Mouse (Mus musculus) thymus, postnatal 4 days (tissue): ENCODE data around the gene Itpr1.

Source experiments
- DNase-seq: peaks from one replicate; pipeline ENCODE4 v3.0.0; 2021

Gene Itpr1

DNA sequence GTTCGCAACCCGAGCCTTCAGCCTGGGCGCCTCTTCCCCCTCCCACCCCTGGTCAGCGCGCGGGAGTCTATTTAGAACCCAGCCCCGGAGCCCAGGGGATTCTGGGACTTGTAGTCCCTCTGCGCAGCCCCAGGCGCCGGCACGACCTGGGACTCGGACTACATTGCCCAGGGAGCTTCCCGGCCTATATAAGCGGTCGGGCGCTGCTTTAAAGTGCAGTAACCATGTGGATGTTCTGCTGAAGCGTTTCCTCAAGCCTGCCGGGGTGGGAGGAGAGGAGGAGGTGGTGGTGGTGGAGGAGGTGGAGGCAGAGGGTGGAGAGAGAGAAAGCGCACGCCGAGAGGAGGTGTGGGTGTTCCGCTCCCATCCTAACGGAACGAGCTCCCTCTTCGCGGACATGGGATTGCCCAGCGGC lies at the start of gene Itpr1:
Itpr1 (plus strand) TSS at position 216 of the 415 bp plus-strand sequence.
- peak; percentile 97 for DNase-seq

GRCm38 (mm10) chr6:108164935-108165334 lies 48.0 kb upstream of the Itpr1 start:
- DNase-seq = no peak

DNA sequence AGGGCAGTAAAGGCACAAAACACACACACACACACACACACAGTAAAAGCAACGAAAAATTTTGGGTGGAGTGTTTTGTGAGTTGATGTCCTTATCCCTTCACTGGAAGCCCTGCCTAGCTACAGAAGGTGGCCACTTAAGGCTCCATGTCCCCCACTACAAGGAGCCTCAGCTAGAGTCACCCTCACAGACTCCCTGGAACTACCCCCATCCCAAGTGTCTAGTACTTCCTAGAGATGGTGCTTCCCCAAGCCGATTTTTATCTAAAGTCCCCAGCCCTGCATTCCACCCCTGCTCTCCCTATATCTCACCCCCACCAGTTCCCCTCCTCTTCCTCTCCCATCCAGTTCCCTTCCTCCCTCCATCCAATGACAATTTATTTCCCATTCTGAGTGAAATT lies 47.3 kb upstream of the Itpr1 start:
- DNase-seq = no peak

- no peak for DNase-seq
Observed at GRCm38 (mm10) chr6:108167946-108168680, 44.8 kb upstream of the Itpr1 start.

GRCm38 (mm10) chr6:108168723-108169122 lies 44.2 kb upstream of the Itpr1 start:
- no peak for DNase-seq

DNA sequence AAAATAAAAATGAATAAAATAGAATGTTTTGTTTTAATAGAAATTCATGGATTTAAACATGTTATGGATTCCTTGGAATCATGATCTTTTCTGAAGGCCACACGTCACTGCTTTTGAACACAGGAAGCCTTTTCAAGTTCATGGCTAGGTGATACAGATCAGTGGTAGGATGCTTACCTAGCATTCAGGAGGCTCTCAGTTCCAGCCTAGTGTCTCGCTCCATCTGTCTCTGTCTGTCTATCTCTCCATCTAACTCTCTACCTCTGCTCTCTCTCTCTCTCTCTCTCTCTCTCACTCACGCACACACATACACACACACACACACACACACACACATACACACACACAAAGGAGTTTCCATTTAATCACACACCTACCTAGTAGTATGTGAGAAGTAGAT lies 43.4 kb upstream of the Itpr1 start:
- DNase-seq = no peak

GRCm38 (mm10) chr6:108172219-108172618 lies 40.7 kb upstream of the Itpr1 start:
- peak; percentile 26 for DNase-seq

GRCm38 (mm10) chr6:108174181-108174580 lies 38.7 kb upstream of the Itpr1 start:
- DNase-seq = no peak

- no peak for DNase-seq
Observed at GRCm38 (mm10) chr6:108179087-108179486, 33.8 kb upstream of the Itpr1 start.

GRCm38 (mm10) chr6:108184847-108185684 lies 27.8 kb upstream of the Itpr1 start, which contains the start of gene Sumf1:
TSS of gene Sumf1 (minus strand) at chr6:108185582.
- peak; percentile 92 for DNase-seq

- DNase-seq = no peak
Observed at GRCm38 (mm10) chr6:108185685-108186009, 27.2 kb upstream of the Itpr1 start.

DNA sequence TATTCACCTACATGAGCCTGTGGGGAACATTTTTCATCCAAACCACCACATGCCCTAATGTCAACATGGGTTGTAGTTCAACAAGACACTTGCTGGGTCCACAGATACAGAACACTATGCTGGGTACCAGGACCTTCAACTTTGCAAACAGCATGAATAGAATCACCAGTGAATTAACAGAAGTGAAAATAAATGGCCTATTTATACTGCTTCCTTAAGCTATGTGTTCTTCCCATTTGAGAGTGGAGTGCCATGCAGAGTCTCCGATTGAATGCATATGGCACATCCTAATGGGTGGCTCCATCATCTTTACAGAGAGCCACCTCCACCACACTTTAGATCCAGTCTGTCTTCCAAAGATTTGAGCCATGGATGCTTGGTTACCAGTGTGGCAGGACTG lies 22.2 kb upstream of the Itpr1 start:
- no peak for DNase-seq

DNA sequence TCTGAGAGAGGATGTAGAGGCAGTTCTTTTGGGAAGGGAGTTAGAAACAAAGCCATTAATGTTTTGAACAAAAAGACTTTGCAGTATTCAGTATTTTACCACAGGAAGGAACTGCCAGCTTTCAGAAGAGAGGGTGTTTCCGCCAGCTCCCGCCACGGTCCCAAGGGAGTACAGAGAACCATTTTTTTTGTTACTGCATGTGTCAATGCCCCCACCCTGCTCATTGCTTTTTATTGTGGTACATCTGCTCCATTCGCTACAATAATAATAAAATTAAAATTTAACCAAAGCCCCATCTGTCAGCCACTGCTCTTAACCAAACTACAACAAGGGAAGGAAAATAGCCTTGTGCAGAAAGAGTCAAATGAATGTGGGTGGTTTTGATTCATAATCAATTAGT lies 20.3 kb upstream of the Itpr1 start:
- no peak for DNase-seq

GRCm38 (mm10) chr6:108196665-108197064 lies 16.2 kb upstream of the Itpr1 start:
- no peak for DNase-seq

DNA sequence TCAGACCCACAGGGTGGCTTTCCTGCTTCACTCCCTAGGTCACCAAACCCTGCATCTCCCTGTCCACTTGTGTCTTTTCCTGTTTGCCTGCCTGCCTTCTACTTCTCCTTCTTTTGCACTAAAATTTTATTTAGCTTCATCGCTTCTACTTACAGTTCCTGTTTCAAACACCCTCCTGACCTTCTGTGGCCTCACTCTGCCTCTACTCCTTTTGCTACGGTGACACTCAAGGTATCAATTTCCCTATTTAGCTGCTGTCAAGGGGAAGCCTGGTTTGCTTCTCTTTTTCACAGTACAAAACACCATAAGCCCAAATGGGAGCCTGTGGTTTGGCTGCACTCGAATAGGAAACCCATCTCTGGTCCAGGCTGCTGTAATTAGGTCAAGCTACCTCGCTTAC lies 15.8 kb upstream of the Itpr1 start:
- no peak for DNase-seq

DNA sequence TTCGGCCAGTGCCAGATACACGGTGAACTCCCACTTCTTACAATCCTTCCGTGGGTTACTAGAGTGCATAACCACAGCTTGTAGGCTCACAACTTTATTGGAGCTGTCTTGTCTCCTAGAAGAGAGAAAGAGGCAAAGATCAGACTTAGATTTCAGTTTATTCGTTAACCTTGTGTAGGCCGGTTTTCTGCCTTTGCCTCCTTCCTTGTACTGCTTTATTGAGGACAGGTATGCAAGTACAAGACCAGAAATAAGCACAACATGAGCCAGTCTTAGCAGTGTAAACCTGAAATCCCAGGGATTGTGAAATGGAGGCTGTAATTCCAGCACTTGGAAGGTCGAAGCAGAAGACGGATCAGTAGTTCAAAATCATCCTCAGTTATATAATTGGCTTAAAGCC lies 14.6 kb upstream of the Itpr1 start:
- DNase-seq = no peak

DNA sequence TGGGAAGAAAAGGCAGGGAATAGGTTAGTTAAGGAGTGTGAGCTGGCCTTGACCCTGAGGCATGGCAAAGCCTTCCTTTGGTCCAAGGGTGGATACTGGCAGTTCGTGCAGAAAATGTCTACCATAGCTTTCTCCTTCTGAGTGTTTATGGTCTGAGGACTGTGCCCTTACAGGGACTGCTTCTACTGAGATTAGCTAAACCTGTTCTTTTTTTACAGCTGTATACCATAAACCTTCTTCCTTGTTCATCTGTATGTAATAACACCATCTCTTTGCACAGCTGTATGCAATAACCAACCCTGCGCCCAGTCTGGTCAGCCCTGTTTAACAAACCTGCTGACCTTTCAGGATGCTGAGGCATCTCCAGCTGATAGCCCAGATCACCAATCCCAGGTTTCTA lies 8.6 kb upstream of the Itpr1 start:
- DNase-seq = no peak

DNA sequence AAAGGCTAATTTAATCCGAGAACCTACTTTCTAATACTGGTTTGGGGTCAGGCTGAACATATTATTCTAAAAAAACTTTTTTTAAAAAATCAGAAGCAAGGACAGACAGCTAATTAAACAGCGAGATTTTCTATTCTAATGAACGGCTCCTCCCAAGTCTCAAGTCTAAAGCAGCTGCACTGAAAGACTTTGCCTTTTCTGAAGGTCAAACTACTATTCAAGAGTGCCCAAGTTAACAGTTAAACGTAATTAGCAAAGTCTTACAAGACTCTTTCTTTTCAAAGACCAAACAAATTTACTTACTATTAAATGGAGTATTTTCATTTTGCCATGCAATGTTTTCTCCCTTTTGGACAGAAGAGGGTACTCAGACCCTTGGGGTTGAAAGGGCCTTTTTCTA lies 6.8 kb upstream of the Itpr1 start:
- no peak for DNase-seq

GRCm38 (mm10) chr6:108206914-108207566 lies 5.9 kb upstream of the Itpr1 start:
- DNase-seq = peak; percentile 69

- peak; percentile 44 for DNase-seq
Observed at GRCm38 (mm10) chr6:108211896-108212880, 708 bp upstream of the Itpr1 start.

GRCm38 (mm10) chr6:108213481-108214293 lies 791 bp downstream of the Itpr1 start:
- DNase-seq = peak; percentile 45
